Mouse (Mus musculus) R1 (cell line): ENCODE data around the gene Hist2h2bb.
"Not testable (repeated sequence)": the region's sequence is repeated elsewhere in the genome, so short reads cannot be mapped to it uniquely, and the experiment has no call there.

Experiments used
- DNase-seq: peaks from one replicate; pipeline ENCODE4 v3.0.0-alpha.2; 2018; ENCODE audit warnings: low read depth, low spot score

Hist2h2bb gene

GRCm38 (mm10) chr3:96263558-96264403 is 5.8 kb upstream of the Hist2h2bb start:
- DNase-seq, result peak; percentile 55

- no peak for DNase-seq
Observed at GRCm38 (mm10) chr3:96264404-96264949, 5.1 kb upstream of the Hist2h2bb start.

DNA sequence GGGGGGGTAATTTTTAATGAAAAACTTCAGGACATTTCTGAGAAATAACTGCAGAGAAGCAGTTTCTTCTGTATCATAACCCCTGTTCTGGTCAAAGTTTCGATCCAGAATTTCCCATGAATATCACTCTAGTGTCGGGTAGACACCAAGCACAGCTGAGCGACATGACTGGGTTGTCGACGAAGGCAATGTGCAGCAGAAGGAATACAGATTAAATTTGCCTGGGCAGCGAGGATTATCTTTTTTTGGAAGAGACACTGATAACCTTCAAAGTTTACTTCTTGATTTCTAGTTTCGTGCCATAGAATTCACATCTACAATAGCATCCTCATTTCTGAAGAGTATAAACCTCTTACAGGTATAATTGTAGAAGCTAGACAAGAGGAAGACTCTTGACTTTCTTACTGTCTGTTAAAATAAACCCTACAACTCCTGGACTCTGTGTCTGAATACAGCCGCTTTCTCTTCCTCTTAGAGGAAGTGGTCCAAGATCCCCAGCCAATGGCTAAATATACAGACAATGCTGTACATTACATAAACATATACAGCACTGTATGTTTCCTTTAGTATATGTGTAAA is 3.3 kb upstream of the Hist2h2bb start:
- no peak for DNase-seq

DNA sequence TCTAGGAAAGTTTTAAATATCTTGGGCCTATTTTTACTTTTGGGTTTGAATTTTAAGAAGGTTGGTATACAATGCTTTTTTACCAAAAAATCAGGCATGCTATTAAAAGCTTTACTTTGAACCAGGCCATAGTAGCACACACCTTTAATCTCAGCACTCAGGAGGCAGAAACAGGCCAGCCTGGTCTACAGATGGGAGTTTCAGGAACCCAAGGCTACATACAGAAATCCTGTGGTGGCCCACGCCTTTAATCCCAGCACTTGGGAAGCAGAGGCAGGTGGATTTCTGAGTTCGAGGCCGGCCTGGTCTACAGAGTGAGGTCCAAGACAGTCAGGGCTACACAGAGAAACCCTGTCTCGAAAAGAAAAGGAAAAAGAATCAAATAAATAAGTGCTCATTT is 2.0 kb upstream of the Hist2h2bb start:
- DNase-seq, result no peak

DNA sequence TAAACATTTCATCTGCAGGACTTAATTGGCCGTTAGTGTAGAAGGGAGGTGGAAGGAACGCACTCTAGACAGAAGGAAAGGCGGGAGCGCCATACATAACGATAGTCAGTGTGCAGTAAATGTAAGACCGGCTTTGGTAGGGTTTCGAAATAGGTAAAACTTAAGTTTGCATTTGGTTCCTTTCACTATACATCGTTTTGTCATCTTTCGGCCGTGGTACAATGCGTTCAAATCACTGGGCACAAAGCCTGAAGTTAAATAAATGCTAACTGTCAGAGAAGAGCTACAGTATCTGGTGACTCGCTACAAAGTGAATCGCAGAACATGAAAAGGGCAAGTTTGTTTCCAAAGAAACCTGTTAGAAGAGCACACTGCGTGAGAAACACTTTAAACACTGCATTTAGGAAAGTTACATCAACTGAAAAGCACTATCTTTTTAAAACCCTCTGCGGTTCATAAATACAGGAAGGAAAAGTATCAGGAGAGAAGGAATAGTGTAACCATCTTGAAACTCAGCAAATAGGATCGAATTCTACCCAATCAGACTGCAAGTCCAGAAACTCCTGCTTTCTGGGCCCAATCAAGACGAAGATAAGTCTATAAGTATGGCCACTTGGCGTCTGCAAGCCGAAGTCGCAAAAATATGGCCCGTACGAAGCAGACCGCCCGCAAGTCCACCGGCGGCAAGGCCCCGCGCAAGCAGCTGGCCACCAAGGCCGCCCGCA is 1.3 kb upstream of the Hist2h2bb start, which contains the start of gene Hist2h3b:
Gene Hist2h3b (plus strand): TSS at position 604 of the 725 bp plus-strand sequence.
- DNase-seq, result peak; percentile 94

GRCm38 (mm10) chr3:96268776-96269378 is 675 bp upstream of the Hist2h2bb start:
- DNase-seq, result not testable (repeated sequence)

DNA sequence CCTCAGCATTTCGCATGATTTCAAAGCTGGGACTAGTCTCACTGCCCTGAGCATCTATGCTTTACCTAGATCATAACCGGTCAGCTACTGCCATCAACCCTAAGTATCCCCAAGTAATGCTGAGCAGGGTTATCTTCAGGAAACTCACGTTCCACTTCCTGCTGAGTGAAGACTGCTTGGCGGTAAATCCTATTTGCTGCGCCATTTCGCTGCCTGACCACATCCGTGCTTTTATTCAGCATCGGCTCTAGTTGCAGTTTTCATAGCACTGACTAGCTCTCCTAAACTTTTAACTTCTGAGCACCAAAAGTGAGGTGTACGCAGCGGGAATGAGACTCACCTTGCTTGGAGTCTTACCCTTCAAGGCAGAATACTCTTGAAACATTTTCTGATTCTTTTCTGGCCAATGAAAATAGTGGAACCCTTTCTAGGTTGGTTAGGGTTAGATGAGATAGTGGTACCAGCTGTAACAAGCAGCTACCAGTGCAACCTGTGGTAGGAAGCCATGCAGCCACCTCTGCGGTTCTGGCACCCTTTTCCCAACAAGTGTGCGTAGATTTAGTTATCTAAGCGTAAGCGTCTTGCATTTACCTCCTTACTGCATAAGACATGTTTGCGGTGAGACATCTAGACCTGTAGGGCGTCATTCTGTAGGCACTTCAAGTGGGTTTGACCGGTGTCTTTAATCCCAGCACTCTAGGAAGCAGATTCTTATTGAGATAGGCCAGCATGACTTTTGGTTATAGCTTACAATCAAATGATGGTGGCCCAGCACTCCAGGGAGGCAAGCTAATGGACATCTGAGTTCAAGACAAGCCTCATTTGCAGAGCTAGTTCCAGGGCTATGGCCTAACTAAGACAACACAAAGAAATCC is 4.3 kb downstream of the Hist2h2bb start:
- peak; percentile 61 for DNase-seq

- peak; percentile 78 for DNase-seq
Observed at GRCm38 (mm10) chr3:96277428-96277799, 7.9 kb downstream of the Hist2h2bb start.

- peak; percentile 94 for DNase-seq
Observed at GRCm38 (mm10) chr3:96277800-96278624, 8.5 kb downstream of the Hist2h2bb start.

DNA sequence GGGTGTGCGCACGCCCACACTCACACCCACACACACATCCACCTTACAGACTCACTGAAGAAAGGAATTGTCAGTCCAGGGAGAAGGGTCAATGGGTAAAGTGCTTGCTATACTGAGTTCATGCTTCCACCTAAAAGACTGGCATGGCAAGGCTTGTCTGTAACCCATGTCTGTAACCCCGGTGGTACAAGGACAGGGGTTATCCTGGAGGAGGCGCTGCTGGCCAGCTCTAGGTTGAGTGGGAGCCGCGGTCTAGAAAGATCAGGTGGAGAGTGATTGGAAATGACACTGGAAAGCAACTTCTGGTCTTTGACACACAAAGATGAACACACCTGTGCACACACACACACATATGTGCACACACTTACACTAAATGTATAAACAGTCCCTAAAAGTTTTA is 11.1 kb downstream of the Hist2h2bb start:
- DNase-seq, result peak; percentile 53

- DNase-seq, result peak; percentile 74
Observed at GRCm38 (mm10) chr3:96284457-96284856, 14.9 kb downstream of the Hist2h2bb start.

- not testable (repeated sequence) for DNase-seq
Observed at GRCm38 (mm10) chr3:96287334-96287733, 17.8 kb downstream of the Hist2h2bb start.

DNA sequence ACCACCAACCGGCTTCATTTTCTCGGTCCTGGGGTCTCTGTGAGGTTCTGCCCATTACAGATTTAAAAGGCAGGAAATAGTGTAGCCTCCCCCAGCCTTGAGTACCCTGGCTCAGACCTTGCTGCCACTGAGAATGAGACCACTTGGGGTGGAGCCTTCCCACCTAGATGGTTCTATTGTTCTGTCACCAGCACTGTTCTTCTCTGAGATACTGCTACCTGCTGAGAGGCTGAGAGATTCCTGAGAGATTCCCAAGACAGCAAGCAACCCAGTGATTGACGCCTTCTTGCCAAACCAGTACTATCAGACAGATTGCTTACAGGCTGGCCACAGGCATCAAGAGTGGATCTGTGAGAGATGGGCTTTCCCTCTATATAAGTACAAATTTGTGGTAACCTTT is 19.6 kb downstream of the Hist2h2bb start:
- DNase-seq, result peak; percentile 87

DNA sequence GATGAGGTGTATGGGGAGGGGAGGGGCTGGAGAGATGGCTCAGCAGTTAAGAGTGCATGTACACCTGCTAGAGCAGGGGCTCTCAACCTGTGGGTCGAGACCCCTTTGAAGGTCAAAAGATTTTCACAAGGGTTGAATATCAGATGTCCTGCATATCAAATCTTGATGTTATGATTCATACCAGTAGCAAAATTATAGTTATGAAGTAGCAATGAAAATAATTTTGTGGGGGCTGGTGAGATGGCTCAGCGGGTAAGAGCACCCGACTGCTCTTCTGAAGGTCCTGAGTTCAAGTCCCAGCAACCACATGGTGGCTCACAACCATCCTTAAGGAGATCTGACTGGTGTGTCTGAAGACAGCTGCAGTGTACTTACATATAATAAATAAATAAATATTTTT is 21.2 kb downstream of the Hist2h2bb start:
- not testable (repeated sequence) for DNase-seq

DNA sequence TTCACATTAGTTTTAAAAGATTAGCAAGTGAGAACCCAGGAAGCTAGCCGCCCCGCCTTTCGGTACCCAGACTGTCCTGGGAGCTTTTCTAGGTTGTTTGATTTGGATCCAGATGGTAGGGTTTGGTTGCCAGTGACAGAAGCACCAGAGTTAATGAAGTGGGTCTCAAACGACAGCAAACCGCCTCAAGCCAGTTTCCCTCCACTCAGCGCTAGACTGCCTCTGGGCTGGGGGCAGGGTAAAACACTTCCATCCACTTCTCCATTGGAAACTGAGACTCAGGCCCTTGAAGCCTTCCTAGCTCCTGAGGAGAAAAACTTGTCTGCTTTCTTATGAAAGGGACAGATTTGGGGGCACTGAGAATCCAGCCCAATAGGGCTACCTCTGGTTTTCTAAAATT is 23.1 kb downstream of the Hist2h2bb start:
- no peak for DNase-seq

GRCm38 (mm10) chr3:96293368-96293767 is 23.8 kb downstream of the Hist2h2bb start:
- no peak for DNase-seq

- DNase-seq, result no peak
Observed at GRCm38 (mm10) chr3:96293787-96294186, 24.2 kb downstream of the Hist2h2bb start, which contains the start of gene Fcgr1. Gene Fcgr1, minus strand, starts transcription at chr3:96293969.

GRCm38 (mm10) chr3:96298360-96298759 is 28.8 kb downstream of the Hist2h2bb start:
- DNase-seq, result no peak

GRCm38 (mm10) chr3:96299562-96299961 is 30.0 kb downstream of the Hist2h2bb start:
- DNase-seq, result no peak
